ENCODE assay signal across 9 mouse cellular contexts in the genomic region with DNA sequence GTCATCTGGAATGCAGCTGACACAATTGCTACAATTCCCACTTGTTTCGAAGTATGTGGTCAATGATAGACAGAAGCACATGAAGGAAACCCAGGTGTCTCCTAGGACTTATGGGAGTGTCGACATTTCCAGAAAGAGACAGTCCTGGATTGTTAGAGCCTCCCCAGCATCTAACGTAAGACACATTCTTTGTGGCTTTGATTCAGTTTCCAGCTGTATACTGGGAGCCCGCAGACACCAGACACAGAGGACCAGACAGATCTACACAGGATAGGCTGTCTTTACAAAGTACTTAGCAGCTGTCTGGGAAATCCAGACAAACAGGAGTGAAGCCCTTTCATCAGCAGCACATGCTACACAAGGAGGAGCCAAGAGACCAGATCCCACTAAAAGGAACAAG.
DNase-seq lines count a peak whose midpoint lies in the region; ATAC-seq and TF ChIP-seq lines count a peak whose summit lies in the region.
"Had no signal": no experiment of that assay in that cellular context is flagged by ENCODE, and none has a peak within 500 bp of the region (broad histone marks: within the 10 kb centered on the region; RNA-seq: fewer than 3 reads in every experiment).

No protein-coding gene starts in this region.

- DNase-seq in thymus, postnatal 0 days (ENCODE audit: low spot score) = peak; percentile 4
- DNase-seq in thymus, postnatal 36 days = no peak
- DNase-seq in fibroblast of lung, adult 2 months (ENCODE audit: low read depth) = peak; percentile 40
- peak; percentile 44 for DNase-seq in limb, embryonic 14.5 days (ENCODE audit: low spot score)
- DNase-seq in left cerebral cortex, postnatal 36 days (ENCODE audit: low spot score in 2 of 2) = no peak
- no peak for DNase-seq in left cerebral cortex, adult 11 months (ENCODE audit: low spot score)
- no peak for DNase-seq in right cerebral cortex, postnatal 10 days (ENCODE audit: low spot score in 2 of 2)
- DNase-seq: right cerebral cortex, postnatal 4 days had no signal

- H3K9me3 ChIP-seq in limb, embryonic 14.5 days (ENCODE audit: control insufficient read depth, low read length) = no peaks in the 10 kb centered on the region

- H3K4me2 ChIP-seq in limb, embryonic 14.5 days (replicated peaks; ENCODE audit: low read depth, low read length, severe bottlenecking) = no peak overlapping the region
- H3K4me2 ChIP-seq: heart, embryonic 11.5 days had no signal

- no peaks in the 10 kb centered on the region for H3K36me3 ChIP-seq in limb, embryonic 14.5 days (ENCODE audit: control insufficient read depth, insufficient read depth, low read length)

- H3K4me3 ChIP-seq in limb, embryonic 14.5 days (replicated peaks; ENCODE audit: low read length) = no peak overlapping the region

- no peak overlapping the region for H3K9ac ChIP-seq in limb, embryonic 14.5 days (ENCODE audit: low read depth, low read length, severe bottlenecking)

- ATAC-seq in limb, embryonic 14.5 days (ENCODE audit: low FRiP score, low read depth) = peak; percentile 84

- intact Hi-C loops in left cerebral cortex, postnatal 36 days (cut with DNase I) = no loop called here

- H3K27ac ChIP-seq in limb, embryonic 14.5 days (replicated peaks; ENCODE audit: low read depth, low read length) = no peak overlapping the region

- TF ChIP-seq POLR2A in limb, embryonic 14.5 days (IDR thresholded peaks at IDR 0.05; ENCODE audit: borderline replicate concordance, extremely low read depth, insufficient read depth, insufficient read length) = no peak

- no peaks in the 10 kb centered on the region; the same call in 1 of the 2 replicates for H3K27me3 ChIP-seq in limb, embryonic 14.5 days (ENCODE audit: control insufficient read depth, insufficient read depth, low read length)

- H3K4me1 ChIP-seq in limb, embryonic 14.5 days (ENCODE audit: control insufficient read depth, insufficient read depth, low read length) = no peaks in the 10 kb centered on the region

- WGBS in limb, embryonic 14.5 days = 53% methylated on average over 4 of the region's 4 CpGs

Comparison
In these comparisons a context has a peak if more than half of its experiments do, and no peak if none do; other contexts are left out.
1. DNase-seq: peak in thymus, postnatal 0 days (single experiment), fibroblast of lung, adult 2 months (single experiment) and limb, embryonic 14.5 days (single experiment); none in thymus, postnatal 36 days (0 of 2), left cerebral cortex, postnatal 36 days (0 of 2), left cerebral cortex, adult 11 months (single experiment) and right cerebral cortex, postnatal 10 days (0 of 2).